Mouse (Mus musculus) cerebellum, adult 18-20 months (tissue): Measurements from ENCODE around the gene Ovch2.
"Not testable (repeated sequence)": the region's sequence is repeated elsewhere in the genome, so short reads cannot be mapped to it uniquely, and the experiment has no call there.

ENCODE experiments used
- DNase-seq, 2 experiments: peaks; one replicate each; pipeline ENCODE4 v3.0.0; 2021

The Ovch2 gene

DNA sequence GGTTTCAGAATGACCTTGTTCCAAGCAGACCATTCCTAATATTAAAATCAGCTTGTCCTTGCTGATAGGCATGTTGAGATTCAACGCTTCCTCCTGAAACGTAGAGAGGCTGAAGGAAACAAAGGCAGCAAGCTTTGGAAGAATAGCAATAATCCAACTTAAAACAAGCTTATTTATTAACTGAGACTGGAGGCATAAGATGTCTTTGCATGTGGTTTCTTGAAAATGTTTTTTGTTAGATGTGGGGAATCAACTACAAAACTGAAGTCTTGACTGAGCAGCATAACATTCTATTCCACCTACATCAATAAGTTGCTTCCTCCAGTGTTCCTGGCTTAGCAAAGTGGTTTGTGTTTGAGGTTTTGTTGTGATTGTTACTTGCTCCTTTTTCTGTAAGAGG, at the start of gene Ovch2:
Ovch2 (minus strand) TSS at position 101 of the 400 bp plus-strand sequence.
- DNase-seq: no peak

DNA sequence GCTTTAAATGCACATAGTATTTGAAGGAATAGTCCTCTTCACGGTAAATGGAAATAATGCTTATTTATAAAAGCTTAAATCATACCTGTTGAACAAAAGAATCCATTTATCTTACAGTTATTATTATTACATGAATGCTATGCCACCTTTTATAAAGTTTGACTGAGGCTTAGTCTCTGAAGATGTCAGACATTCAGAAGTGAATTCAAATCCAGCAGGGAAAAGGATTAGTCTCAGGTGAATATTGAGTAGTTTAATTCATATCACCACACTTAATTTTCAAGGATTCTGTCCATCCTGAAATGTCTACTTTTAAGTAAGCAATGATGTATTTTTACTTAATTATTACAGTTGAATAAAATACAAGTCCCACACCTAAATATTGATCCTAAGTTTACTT, 46.4 kb upstream of the Ovch2 start, which contains the start of gene Olfr470:
Olfr470 (minus strand) TSS at position 101 of the 400 bp plus-strand sequence.
- DNase-seq: not testable (repeated sequence)

DNA sequence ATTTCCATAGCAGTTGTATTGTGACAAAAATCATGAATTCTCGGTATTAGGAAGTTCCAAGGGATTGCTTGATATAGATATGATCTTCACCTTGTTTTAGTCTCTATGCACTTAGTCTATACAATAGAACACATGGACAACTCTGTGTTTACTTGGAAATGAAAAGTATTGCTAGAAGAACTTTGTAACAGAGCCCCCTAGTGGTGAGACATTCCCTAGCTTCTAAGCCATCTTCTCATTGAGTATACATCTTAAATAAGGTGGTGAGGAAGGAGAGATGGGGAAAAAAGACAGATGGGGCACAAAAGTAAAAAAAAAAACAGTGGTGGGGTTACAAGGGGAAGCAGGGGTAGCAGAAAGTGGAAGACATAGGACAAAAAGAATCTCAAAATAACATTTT, 40.7 kb upstream of the Ovch2 start:
- no peak for DNase-seq

GRCm38 (mm10) chr7:107825441-107825840, 24.4 kb upstream of the Ovch2 start, which contains the start of gene Olfr469:
Olfr469 (minus strand) TSS chr7:107825541.
- DNase-seq: not testable (repeated sequence)

GRCm38 (mm10) chr7:107823867-107824266, 22.9 kb upstream of the Ovch2 start:
- DNase-seq: not testable (repeated sequence)

DNA sequence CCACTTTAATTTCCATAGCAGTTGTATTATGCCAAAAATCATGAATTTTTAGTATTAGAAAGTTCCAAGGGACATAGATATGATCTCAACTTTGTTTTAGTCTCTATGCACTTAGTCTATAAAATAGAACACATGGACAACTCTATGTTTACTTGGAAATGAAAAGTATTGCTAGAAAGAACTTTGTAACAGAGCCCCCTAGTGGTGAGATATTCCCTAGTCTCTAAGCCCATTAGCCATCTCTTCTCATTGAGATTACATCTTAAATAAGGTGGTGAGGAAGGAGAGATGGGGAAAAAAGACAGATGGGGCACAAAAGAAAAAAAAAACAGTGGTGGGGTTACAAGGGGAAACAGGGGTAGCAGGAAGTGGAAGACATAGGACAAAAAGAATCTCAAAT, 18.4 kb upstream of the Ovch2 start:
- DNase-seq: no peak

- DNase-seq: no peak
These were observed 11.0 kb upstream of the Ovch2 start, which contains the start of gene Olfr467 for GRCm38 (mm10) chr7:107811963-107812362. Olfr467 (plus strand) TSS chr7:107812263.

GRCm38 (mm10) chr7:107802138-107802537, 1.1 kb upstream of the Ovch2 start:
- no peak for DNase-seq

DNA sequence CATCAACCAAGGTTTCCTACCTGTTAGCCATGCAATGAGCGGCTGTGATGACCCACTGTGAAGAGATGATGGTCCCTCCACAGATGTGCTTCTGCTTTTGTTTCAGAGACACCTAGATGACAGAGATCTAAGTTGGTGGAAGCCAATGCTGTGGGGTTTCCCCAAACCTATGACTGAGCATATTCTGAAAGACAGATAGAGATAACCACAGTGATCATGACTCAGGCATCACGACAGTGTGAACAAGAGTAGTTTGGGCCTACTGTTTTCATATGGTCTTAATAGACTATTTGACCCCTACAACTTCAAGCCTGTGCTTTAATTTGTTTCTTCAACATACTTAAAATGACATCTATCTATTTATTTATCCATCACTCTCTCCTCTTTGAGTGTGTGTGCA, 4.5 kb downstream of the Ovch2 start:
- no peak for DNase-seq

GRCm38 (mm10) chr7:107787977-107788620, 12.9 kb downstream of the Ovch2 start:
- no peak for DNase-seq

DNA sequence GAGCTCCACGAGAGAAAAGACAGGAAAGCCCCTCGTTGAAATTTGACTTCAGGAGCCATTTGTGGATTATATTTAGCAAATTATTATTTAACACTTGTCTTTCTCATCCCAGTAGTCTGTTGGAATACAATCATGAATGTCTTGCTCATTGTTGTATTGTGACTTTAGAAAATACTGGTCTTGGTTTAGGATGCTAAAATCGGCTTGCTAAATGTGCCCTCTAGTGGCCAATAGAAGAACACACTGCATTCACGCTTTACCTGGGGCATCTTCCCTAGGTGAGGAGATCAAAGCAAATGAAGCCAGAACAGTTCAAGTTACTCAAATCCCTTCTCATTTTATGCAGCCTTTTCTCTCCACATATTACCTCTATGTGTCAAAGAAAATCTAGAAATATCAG, 21.4 kb downstream of the Ovch2 start:
- peak; percentile 8 for DNase-seq

GRCm38 (mm10) chr7:107778216-107778615, 22.8 kb downstream of the Ovch2 start:
- DNase-seq: no peak

- no peak for DNase-seq
These were observed 30.2 kb downstream of the Ovch2 start for GRCm38 (mm10) chr7:107770812-107771211.

DNA sequence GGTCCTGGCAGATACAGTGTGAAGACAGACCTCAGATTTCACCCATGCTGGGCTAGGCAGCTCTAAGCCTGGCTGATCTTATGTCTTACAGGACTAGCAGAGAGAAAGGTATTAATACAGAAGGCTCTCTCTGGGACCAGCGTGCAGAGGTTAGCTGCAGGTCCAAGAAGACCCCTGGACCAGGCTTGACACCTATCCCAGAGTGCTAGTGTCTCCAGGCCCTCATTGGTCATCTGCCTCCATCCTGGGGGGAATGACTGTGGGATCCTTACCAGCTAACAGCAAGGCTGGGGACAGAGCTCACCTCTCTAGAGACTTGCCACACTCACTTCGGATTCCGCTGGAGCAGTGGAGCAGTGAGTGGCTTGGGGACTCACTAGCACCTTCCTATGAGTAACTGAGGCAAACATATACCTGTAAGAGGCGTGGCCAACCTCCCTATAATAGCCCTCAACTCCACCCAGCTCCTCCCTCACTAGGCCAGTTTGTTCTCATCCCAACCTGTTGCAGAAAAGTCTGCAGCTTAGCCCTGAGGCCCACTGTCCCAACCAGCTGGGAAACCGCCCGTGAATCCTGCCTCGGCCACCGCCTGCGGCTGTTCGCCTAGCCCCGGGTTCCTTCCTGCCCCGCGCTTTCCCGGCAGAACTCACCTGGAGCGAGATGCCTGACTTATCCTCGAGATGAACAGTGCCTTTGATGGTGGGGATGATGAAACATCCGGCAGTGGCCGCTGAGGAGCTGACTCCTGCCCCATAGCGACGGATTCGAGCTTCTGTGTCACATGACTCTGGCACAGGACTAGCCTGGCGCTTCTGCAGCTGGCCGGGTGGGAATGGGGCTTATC, 43.5 kb downstream of the Ovch2 start, which contains the start of gene Cyb5r2:
Cyb5r2 (minus strand) TSS at position 725 of the 844 bp plus-strand sequence.
- no peak for DNase-seq

DNA sequence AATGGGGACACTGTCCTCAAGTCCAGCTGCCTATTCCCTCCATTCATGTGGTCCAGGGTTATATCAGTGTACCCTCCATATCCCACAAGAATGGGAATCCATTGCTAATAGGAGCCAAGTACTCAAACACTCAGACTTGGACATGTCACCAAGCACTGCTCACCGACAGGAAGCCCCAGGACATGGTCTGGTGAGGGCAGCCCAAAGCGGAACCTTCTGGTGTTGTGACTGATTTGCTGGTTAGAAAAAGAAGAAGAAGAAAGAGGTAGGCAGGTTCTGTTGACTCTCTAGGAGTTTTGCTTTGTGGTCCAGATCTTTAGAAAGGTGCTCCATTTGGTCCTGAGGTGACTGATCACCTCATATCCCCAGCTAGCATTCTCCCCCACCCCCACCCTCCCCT, 44.3 kb downstream of the Ovch2 start:
- DNase-seq: no peak

- DNase-seq: no peak
These were observed 45.1 kb downstream of the Ovch2 start for GRCm38 (mm10) chr7:107755905-107756304.

GRCm38 (mm10) chr7:107752031-107752520, 48.9 kb downstream of the Ovch2 start:
- no peak for DNase-seq

- DNase-seq: no peak
These were observed 51.3 kb downstream of the Ovch2 start for GRCm38 (mm10) chr7:107749721-107750120.

GRCm38 (mm10) chr7:107749270-107749669, 51.7 kb downstream of the Ovch2 start:
- peak in 1 of 2 experiments; percentile 12 for DNase-seq

DNA sequence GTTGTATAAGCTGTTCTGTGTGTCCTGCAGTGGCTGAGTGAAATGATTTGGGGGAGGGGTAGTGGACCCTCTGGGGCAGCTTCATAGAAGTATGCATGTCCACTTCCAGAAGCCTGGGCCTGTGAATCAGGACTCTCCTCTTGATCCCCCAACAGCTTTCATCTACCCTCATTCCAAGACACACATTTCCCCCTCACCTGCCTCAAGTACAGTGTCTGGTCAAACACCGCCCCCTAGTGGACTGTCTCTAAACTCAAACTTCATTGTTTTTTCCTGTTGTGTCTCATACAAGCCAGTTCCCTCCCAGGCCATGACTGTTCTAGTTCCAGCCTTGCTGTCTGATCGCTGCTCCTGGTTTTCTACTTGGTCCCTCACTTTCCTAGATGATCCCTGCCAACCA, 53.1 kb downstream of the Ovch2 start:
- peak; percentile 30 to 41 for DNase-seq

GRCm38 (mm10) chr7:107747476-107747875, 53.5 kb downstream of the Ovch2 start:
- DNase-seq: no peak

GRCm38 (mm10) chr7:107746036-107746435, 55.0 kb downstream of the Ovch2 start:
- DNase-seq: no peak

DNA sequence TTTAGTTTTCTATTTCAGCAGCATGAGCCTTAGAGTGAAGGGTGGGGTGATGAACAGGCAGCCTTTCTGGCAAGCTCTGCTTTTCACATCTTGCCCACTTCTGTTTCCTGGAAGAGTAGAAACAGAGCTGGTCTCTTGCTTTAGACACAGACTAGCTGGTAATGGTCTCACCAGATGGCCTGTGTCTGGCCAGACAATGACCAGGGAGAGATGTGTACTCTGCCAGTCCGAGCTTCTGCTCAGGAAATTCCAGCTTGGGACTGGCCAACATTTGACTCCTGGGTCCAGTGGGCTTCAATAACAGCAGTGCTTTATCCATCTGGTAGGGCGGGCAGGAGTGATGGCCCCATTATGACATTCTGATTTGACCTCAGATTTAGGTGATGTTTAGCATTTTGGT, 55.9 kb downstream of the Ovch2 start:
- DNase-seq: no peak

DNA sequence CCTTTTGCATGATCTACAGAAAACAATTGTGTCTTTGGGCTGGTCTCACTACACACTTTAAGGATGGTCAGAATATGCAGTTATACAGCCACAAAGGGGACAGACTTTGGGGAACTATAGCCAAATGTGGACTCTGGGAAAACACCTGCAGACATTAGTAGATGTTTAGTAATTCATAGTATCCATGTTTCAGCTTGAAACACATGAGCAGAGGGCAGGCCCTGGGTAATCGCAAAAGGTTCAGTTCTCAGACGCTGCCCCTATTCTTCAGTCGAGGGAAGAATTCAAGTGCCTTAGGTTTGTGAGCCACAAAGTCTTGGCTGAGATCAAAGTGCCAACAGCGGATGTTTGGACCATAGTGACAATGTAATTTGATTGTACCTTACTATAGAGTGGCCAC, 56.6 kb downstream of the Ovch2 start:
- DNase-seq: no peak
